Mouse (Mus musculus) kidney, postnatal 0 days (tissue): ENCODE measurements around the gene Picalm. TPM values are rescaled to one million over a fixed set of nuclear protein-coding genes. Genes with fewer than 3 reads are reported as not detected.
A peak's percentile ranks its signal among the peaks of the same experiment; 100 is the strongest.

Experiments used
- ATAC-seq: fragments of 200-750 bp; cut with Nextera tagmentation; replicated peaks from 2 replicates; pipeline ENCODE4 v1.8.0; 2017; ENCODE audit warnings: low read depth, moderate number of reproducible peaks, moderate TSS enrichment, moderate library complexity; ENCODE audit not compliant: low FRiP score
- DNase-seq: peaks from one replicate; pipeline ENCODE4 v3.0.0-alpha.2; 2016; ENCODE audit warnings: low spot score
- H3K27ac ChIP-seq: fragments of 300-500 bp; sonication (generic); 2 replicates; pipeline ENCODE4 v1.5.1; 2014; ENCODE audit warnings: mild to moderate bottlenecking
- H3K27me3 ChIP-seq: fragments of 300-500 bp; sonication (generic); 2 replicates; pipeline ENCODE4 v1.6.1; 2014; ENCODE audit warnings: low read length, mixed read lengths; ENCODE audit not compliant: insufficient read depth
- H3K36me3 ChIP-seq: fragments of 300-500 bp; sonication (generic); 2 replicates; pipeline ENCODE4 v1.6.1; 2014; ENCODE audit warnings: low read length, mixed read lengths; ENCODE audit not compliant: insufficient read depth
- H3K4me1 ChIP-seq: fragments of 300-500 bp; sonication (generic); replicated peaks from 2 replicates; pipeline ENCODE4 v1.6.1; 2014; ENCODE audit warnings: antibody characterized with exemption, low read length, mixed read lengths; ENCODE audit not compliant: insufficient read depth
- H3K4me2 ChIP-seq: fragments of 300-500 bp; sonication (generic); 2 replicates; pipeline ENCODE4 v1.6.1; 2014; ENCODE audit warnings: mild to moderate bottlenecking, low read length, moderate library complexity, mixed read lengths
- H3K4me3 ChIP-seq: fragments of 300-500 bp; sonication (generic); replicated peaks from 2 replicates; pipeline ENCODE4 v1.5.1; 2014; ENCODE audit warnings: low read depth, low read length
- H3K9ac ChIP-seq: fragments of 300-500 bp; sonication (generic); 2 replicates; pipeline ENCODE4 v1.6.1; 2014; ENCODE audit warnings: low read depth, low read length
- H3K9me3 ChIP-seq: fragments of 300-500 bp; sonication (generic); replicated peaks from 2 replicates; pipeline ENCODE4 v1.6.1; 2016; ENCODE audit warnings: low read length, inconsistent platforms, mixed read lengths
- CTCF ChIP-seq: IDR thresholded peaks from 2 replicates; pipeline ENCODE4 v1.5.1; 2016; ENCODE audit warnings: antibody characterized with exemption, low read depth, mild to moderate bottlenecking, moderate library complexity
- WGBS: fragments of 180-500 bp; shearing (Covaris S2); extraction: QIAGEN DNeasy Blood & Tissue Kit; methylation state at CpG from one replicate; pipeline ENCODE4 v1.1.7; 2014; 5-methylcytosine and 5-hydroxymethylcytosine counted together
- polyA plus RNA-seq: library from polyadenylated mRNA; unstranded; fragments of >200 nt; fragmentation: Nextera tagmentation; extraction: Ambion mirVana; gene quantifications from 2 replicates; pipeline ENCODE4 v1.2.1, GENCODE M21; 2015

The Picalm gene
- polyA plus RNA-seq, 1 experiment from 2014 or later: 48.2 TPM

GRCm38 (mm10) chr7:90173778-90174177 is 43.8 kb downstream of the Picalm start:
- no peak for DNase-seq
- no peaks in the 10 kb centered on the region for H3K9me3 ChIP-seq
- WGBS: 98% methylated on average over 1 of the region's 1 CpGs
- H3K4me2 ChIP-seq: no peak overlapping the region
- no peak for ATAC-seq
- H3K4me3 ChIP-seq: no peak overlapping the region
- no peaks in the 10 kb centered on the region for H3K4me1 ChIP-seq
- no peak for TF ChIP-seq CTCF
- no peak overlapping the region for H3K27ac ChIP-seq
- no peaks in the 10 kb centered on the region for H3K27me3 ChIP-seq
- no peak overlapping the region for H3K9ac ChIP-seq
- peaks cover 37% of the 10 kb centered on the region for H3K36me3 ChIP-seq

- H3K4me1 ChIP-seq: no peaks in the 10 kb centered on the region
- ATAC-seq (no peak), DNase-seq (no peak)
- no peak overlapping the region for H3K4me3 ChIP-seq
- no peaks in the 10 kb centered on the region for H3K27me3 ChIP-seq
- no peak for TF ChIP-seq CTCF
- H3K9me3 ChIP-seq: no peaks in the 10 kb centered on the region
- no peak overlapping the region for H3K27ac ChIP-seq
- H3K36me3 ChIP-seq: peaks cover 47% of the 10 kb centered on the region
- no peak overlapping the region for H3K4me2 ChIP-seq
- no peak overlapping the region for H3K9ac ChIP-seq
- 84% methylated on average over 2 of the region's 2 CpGs for WGBS
Observed at GRCm38 (mm10) chr7:90175576-90175975, 45.6 kb downstream of the Picalm start.

GRCm38 (mm10) chr7:90180635-90181034 is 50.6 kb downstream of the Picalm start:
- Histone ChIP-seq H3K36me3 (peaks cover 32% of the 10 kb centered on the region), H3K4me3 (no peak overlapping the region), H3K4me1 (no peaks in the 10 kb centered on the region), H3K4me2 (no peak overlapping the region), H3K27me3 (no peaks in the 10 kb centered on the region), H3K9me3 (no peaks in the 10 kb centered on the region), H3K9ac (no peak overlapping the region), H3K27ac (no peak overlapping the region)
- 91% methylated on average over 1 of the region's 1 CpGs for WGBS
- no peak for TF ChIP-seq CTCF
- DNase-seq: no peak
- no peak for ATAC-seq

- no peak for ATAC-seq
Observed at GRCm38 (mm10) chr7:90200251-90200650, 70.2 kb downstream of the Picalm start.

GRCm38 (mm10) chr7:90201877-90202465 is 72.0 kb downstream of the Picalm start:
- Histone ChIP-seq H3K36me3 (peaks cover 13% of the 10 kb centered on the region; the same call in 1 of the 2 replicates), H3K4me1 (no peaks in the 10 kb centered on the region), H3K27me3 (no peaks in the 10 kb centered on the region), H3K9ac (no peak overlapping the region), H3K9me3 (no peaks in the 10 kb centered on the region), H3K4me3 (no peak overlapping the region), H3K4me2 (no peak overlapping the region), H3K27ac (no peak overlapping the region)
- TF ChIP-seq CTCF: no peak
- WGBS: 70% methylated on average over 2 of the region's 2 CpGs
- DNase-seq (no peak), ATAC-seq (no peak)

More at GRCm38 (mm10) chr7:90200251-90200650, 70.2 kb downstream of the Picalm start:
- Histone ChIP-seq H3K9me3 (no peaks in the 10 kb centered on the region), H3K27me3 (no peaks in the 10 kb centered on the region), H3K4me2 (no peak overlapping the region), H3K36me3 (peaks cover 15% of the 10 kb centered on the region; the same call in 1 of the 2 replicates), H3K4me3 (no peak overlapping the region), H3K9ac (no peak overlapping the region), H3K27ac (no peak overlapping the region), H3K4me1 (no peaks in the 10 kb centered on the region)
- TF ChIP-seq CTCF: peak; percentile 11; the same call in 1 of the 2 replicates
- DNase-seq: no peak
- 95% methylated on average over 5 of the region's 5 CpGs for WGBS

- Histone ChIP-seq H3K27ac (no peak overlapping the region), H3K27me3 (no peaks in the 10 kb centered on the region), H3K36me3 (peaks cover 22% of the 10 kb centered on the region; the same call in 1 of the 2 replicates), H3K4me1 (no peaks in the 10 kb centered on the region), H3K9me3 (no peaks in the 10 kb centered on the region), H3K4me2 (no peak overlapping the region), H3K9ac (no peak overlapping the region), H3K4me3 (no peak overlapping the region)
- no peak for TF ChIP-seq CTCF
- DNase-seq (no peak), ATAC-seq (no peak)
- 90% methylated on average over 2 of the region's 2 CpGs for WGBS
Observed at GRCm38 (mm10) chr7:90203914-90204313, 73.9 kb downstream of the Picalm start.

GRCm38 (mm10) chr7:90210116-90210515 is 80.1 kb downstream of the Picalm start:
- TF ChIP-seq CTCF: no peak
- Histone ChIP-seq H3K4me1 (no peaks in the 10 kb centered on the region), H3K27me3 (no peaks in the 10 kb centered on the region), H3K27ac (no peak overlapping the region), H3K9ac (no peak overlapping the region), H3K9me3 (no peaks in the 10 kb centered on the region), H3K36me3 (peaks cover 16% of the 10 kb centered on the region; the same call in 1 of the 2 replicates), H3K4me3 (no peak overlapping the region), H3K4me2 (no peak overlapping the region)
- no peak for ATAC-seq
- no peak for DNase-seq
- 90% methylated on average over 2 of the region's 2 CpGs for WGBS
